Mouse (Mus musculus) hindbrain, embryonic 10.5 days (tissue): Measurements from ENCODE around the gene Cdca7l. TPM values are rescaled to one million over a fixed set of nuclear protein-coding genes. Genes with fewer than 3 reads are reported as not detected.
"Not testable (repeated sequence)": the region's sequence is repeated elsewhere in the genome, so short reads cannot be mapped to it uniquely, and the experiment has no call there.

Experiments used
- DNase-seq: peaks from one replicate; pipeline ENCODE4 v3.0.0-alpha.2; 2017; ENCODE audit warnings: low spot score
- H3K27ac ChIP-seq: fragments of 300-500 bp; sonication (generic); 2 replicates; pipeline ENCODE4 v1.5.1; 2016; ENCODE audit warnings: mild to moderate bottlenecking, moderate library complexity
- H3K27me3 ChIP-seq: fragments of 300-500 bp; sonication (generic); 2 replicates; pipeline ENCODE4 v1.6.1; 2016; ENCODE audit warnings: mild to moderate bottlenecking; ENCODE audit not compliant: poor library complexity, insufficient read depth, severe bottlenecking
- H3K36me3 ChIP-seq: fragments of 300-500 bp; sonication (generic); 2 replicates; pipeline ENCODE4 v1.6.1; 2016; ENCODE audit warnings: mild to moderate bottlenecking, moderate library complexity
- H3K4me1 ChIP-seq: fragments of 300-500 bp; sonication (generic); replicated peaks from 2 replicates; pipeline ENCODE4 v1.6.1; 2016; ENCODE audit warnings: mild to moderate bottlenecking
- H3K4me3 ChIP-seq: fragments of 300-500 bp; sonication (generic); 2 replicates; pipeline ENCODE4 v1.5.1; 2016; ENCODE audit warnings: mild to moderate bottlenecking, moderate library complexity
- H3K9me3 ChIP-seq: fragments of 300-500 bp; sonication (generic); 2 replicates; pipeline ENCODE4 v1.6.1; 2016; ENCODE audit warnings: mild to moderate bottlenecking, moderate library complexity
- WGBS: fragments of 180-500 bp; shearing (Covaris S2); methylation state at CpG from one replicate; pipeline ENCODE4 v1.1.7; 2016; 5-methylcytosine and 5-hydroxymethylcytosine counted together
- polyA plus RNA-seq: library from polyadenylated mRNA; unstranded; fragments of >200 nt; fragmentation: Nextera tagmentation; extraction: Ambion mirVana; gene quantifications from 2 replicates; pipeline ENCODE4 v1.2.1, GENCODE M21; 2016

The Cdca7l gene
- polyA plus RNA-seq, 1 experiment from 2014 or later = 32.3 TPM

GRCm38 (mm10) chr12:117900798-117901197 is 96.7 kb downstream of the Cdca7l start:
- H3K4me1 ChIP-seq, H3K9me3 ChIP-seq, H3K27ac ChIP-seq, H3K27me3 ChIP-seq, H3K4me3 ChIP-seq, H3K36me3 ChIP-seq, DNase-seq: not testable (repeated sequence)
- WGBS = 84% methylated on average over 1 of the region's 4 CpGs

GRCm38 (mm10) chr12:117901352-117901751 is 97.3 kb downstream of the Cdca7l start:
- H3K36me3 ChIP-seq, H3K27me3 ChIP-seq, H3K27ac ChIP-seq, H3K4me1 ChIP-seq, H3K4me3 ChIP-seq, H3K9me3 ChIP-seq, DNase-seq: not testable (repeated sequence)
- WGBS = 56% methylated on average over 2 of the region's 4 CpGs

- Histone ChIP-seq H3K9me3 (no peaks in the 10 kb centered on the region), H3K27me3 (no peaks in the 10 kb centered on the region), H3K36me3 (no peaks in the 10 kb centered on the region), H3K4me3 (no peak overlapping the region), H3K27ac (no peak overlapping the region), H3K4me1 (no peaks in the 10 kb centered on the region)
- whole genome bisulfite sequencing = 89% methylated on average over 8 of the region's 8 CpGs
- no peak for DNase-seq
Observed at GRCm38 (mm10) chr12:117903671-117904070, 99.6 kb downstream of the Cdca7l start.

- WGBS = 85% methylated on average over 4 of the region's 4 CpGs
Observed at GRCm38 (mm10) chr12:117905232-117905840, 101.2 kb downstream of the Cdca7l start.

GRCm38 (mm10) chr12:117911396-117911795 is 107.3 kb downstream of the Cdca7l start:
- H3K36me3 ChIP-seq = no peaks in the 10 kb centered on the region
- no peaks in the 10 kb centered on the region for H3K9me3 ChIP-seq
- no peak overlapping the region for H3K4me3 ChIP-seq
- WGBS = 84% methylated on average over 1 of the region's 1 CpGs
- H3K27ac ChIP-seq = no peak overlapping the region
- H3K27me3 ChIP-seq = no peaks in the 10 kb centered on the region
- no peak for DNase-seq
- peaks cover 25% of the 10 kb centered on the region for H3K4me1 ChIP-seq

More at GRCm38 (mm10) chr12:117905232-117905840, 101.2 kb downstream of the Cdca7l start:
- H3K36me3 ChIP-seq, H3K27ac ChIP-seq, H3K4me3 ChIP-seq, H3K9me3 ChIP-seq, H3K27me3 ChIP-seq, DNase-seq, H3K4me1 ChIP-seq: not testable (repeated sequence)

GRCm38 (mm10) chr12:117914613-117915245 is 110.6 kb downstream of the Cdca7l start:
- H3K36me3 ChIP-seq = no peaks in the 10 kb centered on the region
- peak overlapping the region; percentile 74; the same call in 1 of the 2 replicates for H3K27ac ChIP-seq
- WGBS = 21% methylated on average over 10 of the region's 10 CpGs
- no peaks in the 10 kb centered on the region for H3K9me3 ChIP-seq
- no peak overlapping the region for H3K4me3 ChIP-seq
- H3K27me3 ChIP-seq = no peaks in the 10 kb centered on the region
- DNase-seq = peak; percentile 12
- peaks cover 32% of the 10 kb centered on the region for H3K4me1 ChIP-seq

GRCm38 (mm10) chr12:117915826-117916588 is 111.9 kb downstream of the Cdca7l start:
- Histone ChIP-seq H3K9me3 (no peaks in the 10 kb centered on the region), H3K4me3 (no peak overlapping the region), H3K4me1 (peaks cover 32% of the 10 kb centered on the region), H3K27me3 (no peaks in the 10 kb centered on the region), H3K27ac (peak overlapping the region; percentile 74), H3K36me3 (no peaks in the 10 kb centered on the region)
- peak; percentile 16 for DNase-seq
- WGBS = 55% methylated on average over 10 of the region's 10 CpGs
